Mouse (Mus musculus) limb, embryonic 12.5 days (tissue): ENCODE measurements at regions not wholly inside any gene's neighbourhood (a gene's known extent, or its start where the extent isn't known, plus 50 kb on each side); places are given as distances from the start of the nearest gene placed in this dataset.

ENCODE experiments used
- ATAC-seq: fragments of 200-750 bp; cut with Nextera tagmentation; 2 replicates; pipeline ENCODE4 v1.8.0; 2017; ENCODE audit warnings: low read depth, moderate TSS enrichment; ENCODE audit not compliant: insufficient number of reproducible peaks, insufficient read depth, low FRiP score, low TSS enrichment
- H3K27ac ChIP-seq: fragments of 300-500 bp; sonication (generic); 2 replicates; pipeline ENCODE4 v1.5.1; 2016; ENCODE audit warnings: mild to moderate bottlenecking, moderate library complexity
- H3K27me3 ChIP-seq: fragments of 300-500 bp; sonication (generic); 2 replicates; pipeline ENCODE4 v1.6.1; 2016; ENCODE audit warnings: mild to moderate bottlenecking, moderate library complexity
- H3K36me3 ChIP-seq: fragments of 300-500 bp; sonication (generic); 2 replicates; pipeline ENCODE4 v1.6.1; 2016; ENCODE audit warnings: mild to moderate bottlenecking, moderate library complexity
- H3K4me1 ChIP-seq: fragments of 300-500 bp; sonication (generic); replicated peaks from 2 replicates; pipeline ENCODE4 v1.6.1; 2016
- H3K4me2 ChIP-seq: fragments of 300-500 bp; sonication (generic); 2 replicates; pipeline ENCODE4 v1.6.1; 2016; ENCODE audit warnings: mild to moderate bottlenecking, moderate library complexity
- H3K4me3 ChIP-seq: fragments of 300-500 bp; sonication (generic); replicated peaks from 2 replicates; pipeline ENCODE4 v1.5.1; 2016; ENCODE audit warnings: mild to moderate bottlenecking
- H3K9ac ChIP-seq: fragments of 300-500 bp; sonication (generic); replicated peaks from 2 replicates; pipeline ENCODE4 v1.6.1; 2016; ENCODE audit warnings: mild to moderate bottlenecking, moderate library complexity
- H3K9me3 ChIP-seq: fragments of 300-500 bp; sonication (generic); 2 replicates; pipeline ENCODE4 v1.6.1; 2016; ENCODE audit warnings: mild to moderate bottlenecking, moderate library complexity
- WGBS: fragments of 180-500 bp; shearing (Covaris S2); methylation state at CpG from one replicate; pipeline ENCODE4 v1.1.7; 2016; 5-methylcytosine and 5-hydroxymethylcytosine counted together

DNA sequence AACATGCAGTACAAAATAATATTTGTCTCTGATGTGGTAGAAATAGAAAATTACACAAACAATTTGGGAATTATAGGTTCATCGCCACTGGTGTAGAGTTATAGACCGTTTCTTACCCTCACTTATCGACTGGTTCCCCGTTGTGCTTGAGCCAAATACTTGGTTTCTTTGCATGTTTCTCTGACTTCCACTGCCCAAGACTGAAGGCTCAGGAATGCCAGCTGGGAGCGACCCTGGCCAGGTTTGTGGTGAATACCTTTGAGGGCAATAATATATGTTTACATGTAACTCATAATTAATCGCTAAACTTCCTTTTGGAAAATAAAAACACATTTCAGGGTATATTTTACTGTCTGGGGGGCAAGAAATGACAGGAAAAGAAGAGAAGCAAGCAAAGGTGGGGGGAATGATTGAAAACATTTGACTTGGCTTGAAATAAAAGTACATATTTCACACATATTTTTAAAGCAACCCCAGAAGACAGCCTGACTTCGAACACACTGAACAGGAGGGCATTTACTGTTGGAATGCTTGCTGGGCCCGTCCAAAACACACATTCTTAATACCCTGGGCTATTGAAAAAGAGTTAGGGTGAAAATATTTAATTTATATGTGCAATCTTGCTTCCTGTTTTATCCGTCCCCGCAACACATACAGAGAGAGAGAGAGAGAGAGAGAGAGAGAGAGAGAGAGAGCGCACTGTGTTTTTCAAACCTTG lies 75.3 kb upstream of the Ccn2 start:
- H3K4me2 ChIP-seq, result no peak overlapping the region
- H3K4me1 ChIP-seq, result no peaks in the 10 kb centered on the region
- H3K9me3 ChIP-seq, result 0 out of 2 replicates have a peak, but pooled peaks cover 3% of the 10 kb centered on the region
- H3K27ac ChIP-seq, result 0 out of 2 replicates have a peak overlapping the region, but pooled peaks have one; percentile 29
- 85% methylated on average over 11 of the region's 11 CpGs for WGBS
- H3K4me3 ChIP-seq, result no peak overlapping the region
- H3K9ac ChIP-seq, result no peak overlapping the region
- ATAC-seq, result no peak
- no peaks in the 10 kb centered on the region for H3K27me3 ChIP-seq
- H3K36me3 ChIP-seq, result no peaks in the 10 kb centered on the region

DNA sequence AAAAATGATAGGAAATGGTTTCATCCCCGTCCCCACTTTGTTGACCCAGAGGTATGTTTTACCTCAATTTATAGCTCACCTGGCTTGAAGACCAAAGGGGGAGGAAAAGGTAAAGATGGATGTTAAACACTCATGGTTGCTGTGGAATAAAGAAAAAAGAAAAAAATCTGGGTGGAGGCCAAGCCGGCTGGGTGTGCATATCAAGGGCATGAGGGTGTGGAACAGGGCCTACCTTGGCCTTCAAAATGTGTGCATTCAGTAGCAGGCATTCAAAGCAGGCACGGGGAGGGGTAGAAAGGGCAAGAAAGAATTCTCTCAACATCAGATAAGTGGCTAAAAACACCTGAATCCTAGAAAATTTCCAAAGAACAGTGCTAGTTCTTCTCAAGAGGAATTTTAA lies 74.7 kb upstream of the Ccn2 start:
- ATAC-seq, result no peak
- Histone ChIP-seq H3K9me3 (0 out of 2 replicates have a peak, but pooled peaks cover 3% of the 10 kb centered on the region), H3K27me3 (no peaks in the 10 kb centered on the region), H3K4me1 (no peaks in the 10 kb centered on the region), H3K27ac (0 out of 2 replicates have a peak overlapping the region, but pooled peaks have one; percentile 29), H3K4me2 (no peak overlapping the region), H3K9ac (no peak overlapping the region), H3K36me3 (no peaks in the 10 kb centered on the region), H3K4me3 (no peak overlapping the region)
- WGBS, result 71% methylated on average over 3 of the region's 3 CpGs

DNA sequence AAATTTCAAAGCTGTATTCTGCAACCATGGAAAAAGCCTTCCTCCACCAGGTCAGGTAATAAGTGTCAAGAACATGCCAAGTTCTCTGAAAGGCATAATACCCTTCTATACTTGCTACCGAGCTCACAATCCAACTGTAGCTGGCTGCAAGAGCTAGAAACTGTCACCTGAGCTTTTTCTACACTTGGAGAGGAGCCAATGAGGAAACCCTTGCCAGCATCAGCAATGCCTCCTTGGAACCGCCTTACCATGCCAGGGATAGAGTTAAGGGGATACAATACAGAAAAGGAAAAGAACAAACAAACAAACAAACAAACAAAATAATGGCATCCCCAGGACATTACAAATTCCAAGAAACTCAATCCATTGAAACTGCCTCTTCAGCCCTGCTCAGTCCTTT lies 62.5 kb upstream of the Ccn2 start:
- Histone ChIP-seq H3K4me3 (no peak overlapping the region), H3K27me3 (no peaks in the 10 kb centered on the region), H3K4me2 (no peak overlapping the region), H3K27ac (no peak overlapping the region), H3K9me3 (no peaks in the 10 kb centered on the region), H3K36me3 (no peaks in the 10 kb centered on the region), H3K4me1 (0 out of 2 replicates have a peak, but pooled peaks cover 3% of the 10 kb centered on the region), H3K9ac (no peak overlapping the region)
- no peak for ATAC-seq
- 90% methylated on average over 2 of the region's 2 CpGs for WGBS

DNA sequence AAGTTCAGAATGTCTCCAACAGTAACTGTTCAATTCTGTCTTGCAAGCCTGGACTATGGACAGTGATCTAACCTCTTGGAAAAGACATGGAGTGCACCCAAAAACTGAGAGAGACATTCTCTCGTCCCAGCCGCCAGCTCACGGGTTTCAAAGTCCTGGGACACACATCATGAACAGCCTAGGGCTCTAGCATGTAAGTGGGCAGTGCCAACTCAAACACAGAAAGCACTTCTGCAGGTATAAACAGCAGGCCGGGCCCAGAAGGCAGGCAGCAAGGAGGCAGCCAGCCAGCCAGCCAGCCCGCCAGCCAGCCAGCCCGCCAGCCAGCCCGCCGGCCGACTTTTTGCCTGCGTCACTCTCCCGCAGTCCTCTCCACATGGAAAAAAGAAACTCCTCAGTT lies 60.3 kb upstream of the Ccn2 start:
- Histone ChIP-seq H3K27me3 (no peaks in the 10 kb centered on the region), H3K4me2 (no peak overlapping the region), H3K9ac (no peak overlapping the region), H3K36me3 (no peaks in the 10 kb centered on the region), H3K4me1 (0 out of 2 replicates have a peak, but pooled peaks cover 3% of the 10 kb centered on the region), H3K9me3 (no peaks in the 10 kb centered on the region), H3K4me3 (no peak overlapping the region), H3K27ac (no peak overlapping the region)
- 92% methylated on average over 11 of the region's 11 CpGs for WGBS
- ATAC-seq, result no peak

DNA sequence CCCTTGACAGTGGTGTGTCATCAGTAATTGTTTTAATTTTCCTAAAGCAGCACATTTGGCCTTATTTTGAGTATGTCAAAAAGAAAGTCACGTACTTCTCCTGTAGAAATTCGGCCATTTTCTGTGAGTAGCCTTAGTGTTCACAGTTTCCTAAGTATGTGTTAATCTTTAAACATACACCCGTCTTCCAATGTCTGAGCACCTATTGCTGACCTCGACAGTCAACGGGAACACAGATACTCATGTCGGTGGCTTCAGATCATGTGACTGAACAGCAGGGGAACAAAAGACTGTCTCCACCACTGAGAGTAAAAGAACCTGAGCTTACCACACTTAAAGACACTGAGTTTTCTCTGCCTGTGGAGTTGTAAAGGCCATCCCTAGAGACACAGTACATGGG lies 59.8 kb upstream of the Ccn2 start:
- no peak overlapping the region for H3K27ac ChIP-seq
- no peak for ATAC-seq

DNA sequence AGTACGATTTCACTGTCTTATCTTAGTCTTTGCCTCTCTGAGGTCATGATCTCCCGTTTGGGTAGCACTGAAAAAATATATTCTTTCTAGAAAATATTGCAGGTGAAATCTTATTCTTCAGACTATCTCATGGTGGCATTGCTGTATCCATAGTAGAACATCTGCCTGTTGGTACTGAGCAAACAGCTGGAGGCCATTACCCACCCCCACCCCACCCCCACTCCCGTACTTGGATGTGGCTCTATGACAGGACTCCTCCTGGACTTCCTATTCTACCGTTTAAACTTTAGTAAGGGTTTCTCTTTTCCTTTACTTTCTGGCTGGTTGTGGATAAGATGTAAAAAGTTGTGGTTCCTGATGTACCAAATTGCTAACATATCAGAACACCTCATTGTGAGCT lies 53.3 kb upstream of the Ccn2 start:
- H3K9ac ChIP-seq, result no peak overlapping the region
- no peaks in the 10 kb centered on the region for H3K27me3 ChIP-seq
- no peaks in the 10 kb centered on the region for H3K36me3 ChIP-seq
- H3K27ac ChIP-seq, result no peak overlapping the region
- H3K4me3 ChIP-seq, result no peak overlapping the region
- H3K4me1 ChIP-seq, result no peaks in the 10 kb centered on the region
- no peak for ATAC-seq
- WGBS, result 76% methylated on average over 4 of the region's 4 CpGs
- H3K4me2 ChIP-seq, result no peak overlapping the region
- no peaks in the 10 kb centered on the region for H3K9me3 ChIP-seq

More for the DNA sequence above, 59.8 kb upstream of the Ccn2 start:
- Histone ChIP-seq H3K4me2 (no peak overlapping the region), H3K9me3 (no peaks in the 10 kb centered on the region), H3K36me3 (no peaks in the 10 kb centered on the region), H3K27me3 (no peaks in the 10 kb centered on the region), H3K4me1 (0 out of 2 replicates have a peak, but pooled peaks cover 3% of the 10 kb centered on the region), H3K4me3 (no peak overlapping the region), H3K9ac (no peak overlapping the region)
- 92% methylated on average over 6 of the region's 6 CpGs for WGBS
